Mouse (Mus musculus) limb, embryonic 15.5 days (tissue): Measurements from ENCODE around the gene Zc3h6. TPM values are rescaled to one million over a fixed set of nuclear protein-coding genes. Genes with fewer than 3 reads are reported as not detected.
"Not testable (repeated sequence)": the region's sequence is repeated elsewhere in the genome, so short reads cannot be mapped to it uniquely, and the experiment has no call there.

ENCODE experiments used
- ATAC-seq: fragments of 200-750 bp; cut with Nextera tagmentation; 2 replicates; pipeline ENCODE4 v1.8.0; 2017; ENCODE audit warnings: low read depth, moderate TSS enrichment; ENCODE audit not compliant: insufficient number of reproducible peaks, low FRiP score, low TSS enrichment
- H3K27ac ChIP-seq: fragments of 300-500 bp; sonication (generic); 2 replicates; pipeline ENCODE4 v1.5.1; 2015; ENCODE audit warnings: moderate library complexity, mild to moderate bottlenecking, inconsistent platforms
- H3K27me3 ChIP-seq: fragments of 300-500 bp; sonication (generic); 2 replicates; pipeline ENCODE4 v1.6.1; 2015; ENCODE audit warnings: inconsistent platforms
- H3K36me3 ChIP-seq: fragments of 300-500 bp; sonication (generic); 2 replicates; pipeline ENCODE4 v1.6.1; 2015; ENCODE audit warnings: inconsistent platforms
- H3K4me1 ChIP-seq: fragments of 300-500 bp; sonication (generic); 2 replicates; pipeline ENCODE4 v1.6.1; 2015; ENCODE audit warnings: inconsistent platforms
- H3K4me2 ChIP-seq: fragments of 300-500 bp; sonication (generic); 2 replicates; pipeline ENCODE4 v1.6.1; 2015; ENCODE audit warnings: mild to moderate bottlenecking, inconsistent platforms
- H3K4me3 ChIP-seq: fragments of 300-500 bp; sonication (generic); 2 replicates; pipeline ENCODE4 v1.5.1; 2015; ENCODE audit warnings: mild to moderate bottlenecking, inconsistent platforms
- H3K9ac ChIP-seq: fragments of 300-500 bp; sonication (generic); 2 replicates; pipeline ENCODE4 v1.6.1; 2015; ENCODE audit warnings: inconsistent platforms
- H3K9me3 ChIP-seq: fragments of 300-500 bp; sonication (generic); 2 replicates; pipeline ENCODE4 v1.6.1; 2016; ENCODE audit warnings: inconsistent platforms
- WGBS: fragments of 180-500 bp; shearing (Covaris S2); methylation state at CpG from one replicate; pipeline ENCODE4 v1.1.7; 2015; 5-methylcytosine and 5-hydroxymethylcytosine counted together
- polyA plus RNA-seq: library from polyadenylated mRNA; unstranded; fragments of >200 nt; fragmentation: Nextera tagmentation; extraction: Ambion mirVana; gene quantifications from 2 replicates; pipeline ENCODE4 v1.2.1, GENCODE M21; 2015

Zc3h6 gene
- polyA plus RNA-seq, 1 experiment from 2014 or later, result 2.1 TPM

- Histone ChIP-seq H3K36me3 (no peaks in the 10 kb centered on the region), H3K27me3 (no peaks in the 10 kb centered on the region), H3K4me3 (peak within 1 kb of the TSS; percentile 89), H3K4me2 (peak within 1 kb of the TSS; percentile 40), H3K4me1 (peaks cover 7% of the 10 kb centered on the region), H3K9ac (peak within 1 kb of the TSS; percentile 99), H3K9me3 (no peaks in the 10 kb centered on the region), H3K27ac (peak within 1 kb of the TSS; percentile 100)
- under 1% methylated on average over 76 of the region's 80 CpGs for whole genome bisulfite sequencing
- ATAC-seq, result peak; percentile 84
Measured at GRCm38 (mm10) chr2:128967661-128968441, 649 bp downstream of the Zc3h6 start, which contains the start of gene Gm10762. Gm10762 (minus strand) TSS chr2:128967725.

GRCm38 (mm10) chr2:128968475-128969083 is 1.4 kb downstream of the Zc3h6 start:
- Histone ChIP-seq H3K4me1 (peaks cover 7% of the 10 kb centered on the region), H3K36me3 (no peaks in the 10 kb centered on the region), H3K4me2 (peak overlapping the region; percentile 40), H3K27ac (peak overlapping the region; percentile 100; the same call in 1 of the 2 replicates), H3K9ac (peak overlapping the region; percentile 99), H3K4me3 (peak overlapping the region; percentile 89), H3K9me3 (no peaks in the 10 kb centered on the region), H3K27me3 (no peaks in the 10 kb centered on the region)
- no peak for ATAC-seq

GRCm38 (mm10) chr2:128972301-128972700 is 5.1 kb downstream of the Zc3h6 start:
- Histone ChIP-seq H3K27ac (no peak overlapping the region), H3K9me3 (no peaks in the 10 kb centered on the region), H3K36me3 (no peaks in the 10 kb centered on the region), H3K4me2 (no peak overlapping the region), H3K4me1 (no peaks in the 10 kb centered on the region), H3K9ac (no peak overlapping the region), H3K4me3 (no peak overlapping the region), H3K27me3 (no peaks in the 10 kb centered on the region)
- no peak for ATAC-seq

- no peaks in the 10 kb centered on the region for H3K27me3 ChIP-seq
- 71% methylated on average over 4 of the region's 4 CpGs for WGBS
- H3K9me3 ChIP-seq, result no peaks in the 10 kb centered on the region
- H3K27ac ChIP-seq, result no peak overlapping the region
- no peak for ATAC-seq
- H3K4me3 ChIP-seq, result no peak overlapping the region
- H3K36me3 ChIP-seq, result no peaks in the 10 kb centered on the region
- H3K4me2 ChIP-seq, result no peak overlapping the region
- no peaks in the 10 kb centered on the region for H3K4me1 ChIP-seq
- no peak overlapping the region for H3K9ac ChIP-seq
Measured at GRCm38 (mm10) chr2:128975572-128975971, 8.4 kb downstream of the Zc3h6 start.

DNA sequence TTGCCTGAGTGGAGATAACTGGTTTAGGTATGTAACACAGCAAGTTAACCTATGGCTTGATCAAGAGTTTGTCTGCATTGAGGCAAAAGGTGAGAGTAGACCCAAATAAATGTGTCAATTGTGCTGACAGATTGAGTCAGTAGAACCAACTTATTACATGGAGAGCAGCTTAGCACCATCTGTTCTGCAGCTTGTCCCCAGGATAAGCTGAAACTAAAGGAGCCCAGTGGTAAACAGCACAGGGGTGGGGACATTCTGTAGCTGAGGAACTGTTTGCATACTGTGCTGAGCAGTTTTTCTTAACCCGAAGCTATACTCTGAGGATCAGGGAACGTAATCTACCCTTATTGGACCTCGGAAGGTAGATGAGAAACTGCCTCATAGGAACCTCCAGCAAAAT is 17.5 kb downstream of the Zc3h6 start:
- Histone ChIP-seq H3K9me3 (no peaks in the 10 kb centered on the region), H3K4me1 (no peaks in the 10 kb centered on the region), H3K9ac (no peak overlapping the region), H3K4me3 (no peak overlapping the region), H3K36me3 (no peaks in the 10 kb centered on the region), H3K27ac (no peak overlapping the region), H3K27me3 (no peaks in the 10 kb centered on the region), H3K4me2 (no peak overlapping the region)
- 80% methylated on average over 3 of the region's 3 CpGs for WGBS
- ATAC-seq, result no peak

- Histone ChIP-seq H3K36me3 (no peaks in the 10 kb centered on the region), H3K27ac (no peak overlapping the region), H3K27me3 (no peaks in the 10 kb centered on the region), H3K4me1 (no peaks in the 10 kb centered on the region), H3K4me3 (no peak overlapping the region), H3K9me3 (no peaks in the 10 kb centered on the region), H3K4me2 (no peak overlapping the region), H3K9ac (no peak overlapping the region)
- no peak for ATAC-seq
Measured at GRCm38 (mm10) chr2:129004872-129005271, 37.7 kb downstream of the Zc3h6 start.

DNA sequence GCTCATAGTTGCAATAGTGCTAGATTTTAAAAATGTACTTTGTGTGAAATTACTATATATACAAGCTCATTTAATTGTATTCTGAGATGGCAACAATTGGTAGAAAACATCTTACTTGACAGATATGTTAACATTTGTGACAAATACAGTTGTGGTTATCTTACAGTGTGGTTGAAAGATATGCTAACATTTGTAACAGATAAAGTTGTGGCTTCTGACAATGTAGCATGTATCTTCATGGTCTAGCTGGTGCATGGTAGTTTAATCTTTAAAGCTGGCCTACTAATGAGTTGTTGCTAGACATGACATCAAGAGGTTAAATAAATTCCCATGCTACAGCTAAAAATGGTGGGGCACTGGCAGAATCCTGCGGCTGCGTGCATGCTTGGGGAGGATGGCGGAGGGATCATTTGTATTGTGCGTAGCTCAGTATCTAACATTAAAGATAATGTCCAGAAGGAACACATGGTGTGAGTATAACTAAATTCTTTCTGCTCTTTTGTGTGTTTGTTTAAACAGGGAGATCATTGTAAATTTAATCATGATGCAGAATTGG is 39.1 kb downstream of the Zc3h6 start:
- 77% methylated on average over 4 of the region's 4 CpGs for WGBS
- H3K4me3 ChIP-seq, result no peak overlapping the region

DNA sequence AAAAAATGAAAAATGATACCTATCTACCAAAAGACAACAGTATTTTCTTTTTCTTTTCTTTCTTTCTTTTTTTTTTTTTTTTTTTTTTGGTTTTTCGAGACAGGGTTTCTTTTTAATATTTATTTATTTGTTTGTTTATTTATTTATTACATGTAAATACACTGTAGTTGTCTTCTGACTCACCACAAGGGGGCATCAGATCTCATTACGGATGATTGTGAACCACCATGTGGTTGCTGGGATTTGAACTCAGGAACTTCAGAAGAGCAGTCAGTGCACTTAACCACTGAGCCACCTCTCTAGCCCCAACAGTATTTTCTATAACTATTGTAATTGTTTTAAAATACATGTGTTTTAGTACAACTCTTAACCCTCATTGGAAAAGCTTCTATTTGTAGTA is 41.7 kb downstream of the Zc3h6 start:
- whole genome bisulfite sequencing, result 83% methylated on average over 2 of the region's 2 CpGs
- H3K27ac ChIP-seq, H3K36me3 ChIP-seq, H3K9me3 ChIP-seq, H3K9ac ChIP-seq, H3K4me2 ChIP-seq, H3K4me1 ChIP-seq, ATAC-seq, H3K27me3 ChIP-seq, H3K4me3 ChIP-seq: not testable (repeated sequence)

More for the DNA sequence above, 39.1 kb downstream of the Zc3h6 start:
- Histone ChIP-seq H3K9me3 (no peaks in the 10 kb centered on the region), H3K27me3 (no peaks in the 10 kb centered on the region), H3K4me1 (no peaks in the 10 kb centered on the region), H3K9ac (no peak overlapping the region), H3K36me3 (no peaks in the 10 kb centered on the region), H3K27ac (no peak overlapping the region), H3K4me2 (no peak overlapping the region)
- no peak for ATAC-seq

DNA sequence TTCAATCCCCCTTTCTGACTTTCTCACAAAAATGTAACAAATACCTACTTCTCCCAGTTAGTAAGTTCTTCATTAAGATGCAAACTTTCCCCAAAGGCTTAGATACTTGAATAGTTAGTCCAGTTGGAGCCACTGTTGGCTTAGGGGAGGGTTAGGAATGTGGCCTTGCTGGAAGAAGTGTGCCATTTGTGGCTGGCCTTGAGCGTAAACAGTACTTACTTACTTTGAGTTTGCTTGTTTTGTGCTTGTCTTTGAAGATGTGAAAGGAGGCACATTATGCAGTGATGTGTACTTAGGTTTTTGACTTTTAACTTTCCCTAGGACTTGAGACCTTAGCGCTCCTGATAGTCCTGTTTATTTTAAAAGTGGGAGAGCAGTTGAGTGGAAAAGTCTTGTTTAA is 52.9 kb downstream of the Zc3h6 start:
- 78% methylated on average over 2 of the region's 2 CpGs for WGBS
- H3K27me3 ChIP-seq, result no peaks in the 10 kb centered on the region
- no peak overlapping the region for H3K4me2 ChIP-seq
- H3K9me3 ChIP-seq, result no peaks in the 10 kb centered on the region
- no peak for ATAC-seq
- H3K4me3 ChIP-seq, result no peak overlapping the region
- no peak overlapping the region for H3K9ac ChIP-seq
- no peaks in the 10 kb centered on the region for H3K4me1 ChIP-seq
- H3K36me3 ChIP-seq, result 0 out of 2 replicates have a peak, but pooled peaks cover 4% of the 10 kb centered on the region
- no peak overlapping the region for H3K27ac ChIP-seq

DNA sequence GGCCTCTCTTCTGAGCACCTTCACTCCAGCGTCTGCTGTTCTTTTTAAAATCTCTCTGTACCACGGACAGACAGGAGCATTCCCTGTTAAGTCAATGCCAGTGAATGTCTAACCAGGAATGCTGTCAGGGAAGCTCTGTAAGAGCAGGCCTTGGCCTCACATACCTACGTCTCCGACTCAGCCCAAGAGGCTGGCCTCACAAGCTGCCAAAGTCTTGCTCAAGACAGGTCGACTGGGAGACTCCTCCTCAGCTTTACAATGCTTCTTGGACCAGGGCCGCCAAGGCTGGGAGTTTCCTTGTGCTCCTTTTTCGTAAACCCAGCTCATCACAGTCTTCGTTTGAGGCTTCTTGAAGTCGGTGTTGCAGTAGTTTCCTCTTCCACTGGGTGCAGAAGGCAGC is 57.6 kb downstream of the Zc3h6 start:
- H3K4me1 ChIP-seq, result no peaks in the 10 kb centered on the region
- H3K4me3 ChIP-seq, result no peak overlapping the region
- no peaks in the 10 kb centered on the region for H3K9me3 ChIP-seq
- H3K36me3 ChIP-seq, result no peaks in the 10 kb centered on the region
- no peak for ATAC-seq
- H3K9ac ChIP-seq, result no peak overlapping the region
- 73% methylated on average over 9 of the region's 9 CpGs for WGBS
- no peak overlapping the region for H3K4me2 ChIP-seq
- no peaks in the 10 kb centered on the region for H3K27me3 ChIP-seq
- no peak overlapping the region for H3K27ac ChIP-seq

- Histone ChIP-seq H3K9me3 (no peaks in the 10 kb centered on the region), H3K4me2 (no peak overlapping the region), H3K9ac (no peak overlapping the region), H3K27ac (no peak overlapping the region), H3K4me1 (peaks cover 13% of the 10 kb centered on the region), H3K27me3 (peaks cover 37% of the 10 kb centered on the region), H3K4me3 (no peak overlapping the region), H3K36me3 (no peaks in the 10 kb centered on the region)
- ATAC-seq, result no peak
- WGBS, result 78% methylated on average over 5 of the region's 5 CpGs
Measured at GRCm38 (mm10) chr2:129035381-129035780, 68.2 kb downstream of the Zc3h6 start.

- ATAC-seq, result no peak
Measured at GRCm38 (mm10) chr2:129038426-129038936, 71.3 kb downstream of the Zc3h6 start.

More at GRCm38 (mm10) chr2:129038426-129038936, 71.3 kb downstream of the Zc3h6 start:
- peaks cover 13% of the 10 kb centered on the region for H3K4me1 ChIP-seq
- peaks cover 46% of the 10 kb centered on the region for H3K27me3 ChIP-seq
- H3K4me2 ChIP-seq, result peak overlapping the region; percentile 91
- 25% methylated on average over 15 of the region's 15 CpGs for WGBS
- H3K9ac ChIP-seq, result no peak overlapping the region
- H3K9me3 ChIP-seq, result no peaks in the 10 kb centered on the region
- no peaks in the 10 kb centered on the region for H3K36me3 ChIP-seq
- H3K4me3 ChIP-seq, result peak overlapping the region; percentile 44
- H3K27ac ChIP-seq, result no peak overlapping the region
